Mouse (Mus musculus) forebrain, embryonic 13.5 days (tissue): ENCODE data around the gene Bbs5. TPM values are rescaled to one million over a fixed set of nuclear protein-coding genes. Genes with fewer than 3 reads are reported as not detected.

Source experiments
- ATAC-seq: fragments of 200-750 bp; cut with Nextera tagmentation; 2 replicates; pipeline ENCODE4 v1.8.0; 2017
- H3K27ac ChIP-seq: fragments of 300-500 bp; sonication (generic); 2 replicates; pipeline ENCODE4 v1.5.1; 2015; ENCODE audit warnings: inconsistent platforms, mild to moderate bottlenecking, moderate library complexity
- H3K27me3 ChIP-seq: fragments of 300-500 bp; sonication (generic); 2 replicates; pipeline ENCODE4 v1.6.1; 2015; ENCODE audit warnings: mild to moderate bottlenecking, inconsistent platforms
- H3K36me3 ChIP-seq: fragments of 300-500 bp; sonication (generic); 2 replicates; pipeline ENCODE4 v1.6.1; 2015; ENCODE audit warnings: mild to moderate bottlenecking, inconsistent platforms; ENCODE audit not compliant: poor library complexity, severe bottlenecking
- H3K4me1 ChIP-seq: fragments of 300-500 bp; sonication (generic); 2 replicates; pipeline ENCODE4 v1.6.1; 2015; ENCODE audit warnings: inconsistent platforms
- H3K4me2 ChIP-seq: fragments of 300-500 bp; sonication (generic); 2 replicates; pipeline ENCODE4 v1.6.1; 2015; ENCODE audit warnings: inconsistent platforms, mild to moderate bottlenecking, moderate library complexity
- H3K4me3 ChIP-seq: fragments of 300-500 bp; sonication (generic); 2 replicates; pipeline ENCODE4 v1.5.1; 2015; ENCODE audit warnings: mild to moderate bottlenecking, inconsistent platforms
- H3K9ac ChIP-seq: fragments of 300-500 bp; sonication (generic); 2 replicates; pipeline ENCODE4 v1.6.1; 2015; ENCODE audit warnings: mild to moderate bottlenecking, inconsistent platforms
- H3K9me3 ChIP-seq: fragments of 300-500 bp; sonication (generic); replicated peaks from 2 replicates; pipeline ENCODE4 v1.6.1; 2016; ENCODE audit warnings: inconsistent platforms
- WGBS: fragments of 180-500 bp; shearing (Covaris S2); methylation state at CpG from one replicate; pipeline ENCODE4 v1.1.7; 2015; 5-methylcytosine and 5-hydroxymethylcytosine counted together
- polyA plus RNA-seq: library from polyadenylated mRNA; unstranded; fragments of >200 nt; fragmentation: Nextera tagmentation; extraction: Ambion mirVana; gene quantifications from 2 replicates; pipeline ENCODE4 v1.2.1, GENCODE M21; 2015

The Bbs5 gene
- 16.6 and 20.0 TPM in 2 replicates for polyA plus RNA-seq

GRCm38 (mm10) chr2:69646726-69647490, at the start of gene Bbs5:
Bbs5 (plus strand) TSS chr2:69647171.
- Histone ChIP-seq H3K9ac (peak within 1 kb of the TSS; percentile 82), H3K4me3 (peak within 1 kb of the TSS; percentile 79), H3K27ac (0 out of 2 replicates have a peak within 1 kb of the TSS, but pooled peaks have one; percentile 19), H3K36me3 (no peaks in the 10 kb centered on the region), H3K27me3 (no peaks in the 10 kb centered on the region), H3K4me1 (peaks cover 10% of the 10 kb centered on the region), H3K9me3 (no peaks in the 10 kb centered on the region), H3K4me2 (peak within 1 kb of the TSS; percentile 73)
- 3% methylated on average over 43 of the region's 43 CpGs for WGBS
- ATAC-seq: peak; percentile 97

DNA sequence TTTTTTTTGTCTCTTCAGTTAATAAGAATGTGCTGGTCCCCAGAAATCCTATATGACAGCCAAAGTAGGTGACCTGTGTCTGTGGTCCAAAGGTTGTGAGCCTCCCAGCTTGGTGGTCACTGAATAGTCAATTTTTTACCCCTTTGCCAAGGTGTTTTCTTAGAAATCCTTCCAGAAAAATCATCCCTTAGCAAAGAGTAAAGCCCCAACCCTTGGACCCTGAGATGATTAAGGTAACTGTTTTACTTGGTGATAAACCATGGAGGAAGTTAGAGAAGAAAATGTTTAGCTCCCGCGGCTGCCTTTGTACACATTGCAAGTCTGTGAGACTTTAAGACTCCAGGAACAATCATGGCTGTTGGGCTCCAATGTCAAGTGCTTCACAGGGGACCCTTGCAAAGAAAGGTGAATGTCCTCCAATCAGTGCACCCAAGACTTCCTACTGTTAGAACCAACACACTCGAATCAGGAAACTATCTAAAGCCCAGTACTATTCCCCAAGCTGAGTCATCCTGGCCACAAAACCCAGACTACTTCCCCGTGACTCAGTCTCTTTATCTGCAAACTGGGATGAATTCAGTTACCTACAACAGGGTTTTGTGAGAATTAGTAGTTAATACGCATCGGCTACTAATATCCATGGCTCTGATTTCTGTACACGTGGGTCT, 43.1 kb upstream of the Bbs5 start:
- Histone ChIP-seq H3K27me3 (no peaks in the 10 kb centered on the region), H3K27ac (no peak overlapping the region), H3K4me1 (no peaks in the 10 kb centered on the region), H3K4me2 (no peak overlapping the region), H3K9me3 (no peaks in the 10 kb centered on the region), H3K9ac (no peak overlapping the region), H3K4me3 (no peak overlapping the region), H3K36me3 (no peaks in the 10 kb centered on the region)
- 92% methylated on average over 7 of the region's 7 CpGs for WGBS
- ATAC-seq: no peak

- Histone ChIP-seq H3K27ac (no peak overlapping the region), H3K4me3 (no peak overlapping the region), H3K36me3 (no peaks in the 10 kb centered on the region), H3K4me2 (no peak overlapping the region), H3K9ac (no peak overlapping the region), H3K9me3 (no peaks in the 10 kb centered on the region), H3K4me1 (no peaks in the 10 kb centered on the region), H3K27me3 (no peaks in the 10 kb centered on the region)
- ATAC-seq: no peak
- 89% methylated on average over 3 of the region's 3 CpGs for WGBS
These were observed 40.4 kb upstream of the Bbs5 start for GRCm38 (mm10) chr2:69606621-69607020.

DNA sequence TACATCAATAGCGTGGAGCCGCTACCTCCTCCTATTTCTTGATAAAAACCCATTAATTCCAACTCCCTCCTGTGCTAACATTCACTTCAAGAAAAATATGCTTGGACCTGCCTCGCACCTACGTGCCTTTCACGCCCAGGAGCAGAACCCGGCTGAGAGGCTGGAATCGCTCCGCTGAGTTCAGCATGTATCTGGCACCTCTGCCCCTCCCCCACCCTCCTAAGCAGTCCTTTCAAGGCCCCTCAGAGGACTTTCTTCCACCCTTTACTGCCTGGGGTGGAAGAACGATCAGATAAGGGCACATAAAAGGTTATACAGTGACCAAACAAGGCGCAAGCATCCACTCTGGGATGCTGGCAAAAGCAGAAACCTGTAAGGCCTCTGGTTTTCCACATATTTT, 34.7 kb upstream of the Bbs5 start:
- WGBS: 13% methylated on average over 10 of the region's 10 CpGs
- H3K4me3 ChIP-seq: no peak overlapping the region
- H3K27me3 ChIP-seq: no peaks in the 10 kb centered on the region; the same call in 1 of the 2 replicates
- no peaks in the 10 kb centered on the region for H3K36me3 ChIP-seq
- peaks cover 4% of the 10 kb centered on the region; the same call in 1 of the 2 replicates for H3K4me1 ChIP-seq
- H3K9me3 ChIP-seq: no peaks in the 10 kb centered on the region
- H3K9ac ChIP-seq: no peak overlapping the region
- no peak overlapping the region for H3K27ac ChIP-seq
- no peak for ATAC-seq
- peak overlapping the region; percentile 16; the same call in 1 of the 2 replicates for H3K4me2 ChIP-seq

DNA sequence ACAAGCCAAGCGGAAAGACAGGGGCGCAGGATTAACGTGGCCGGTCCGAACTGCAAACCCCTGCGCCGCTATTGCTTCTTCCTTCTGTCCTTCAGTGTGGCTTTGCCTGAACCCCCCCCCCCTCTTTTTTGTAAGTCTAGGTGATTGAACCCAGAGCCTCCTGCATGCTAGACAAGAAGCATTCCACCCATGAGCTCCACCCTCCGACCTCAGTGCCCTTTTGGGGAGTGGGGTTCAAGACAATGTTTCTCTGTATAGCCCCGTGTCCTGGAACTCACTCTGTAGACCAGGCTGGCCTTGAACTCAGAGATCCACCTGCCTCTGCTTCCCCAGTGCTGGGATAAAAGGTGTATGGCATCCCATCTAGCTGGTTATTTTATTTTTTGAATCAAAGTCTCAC, 34.3 kb upstream of the Bbs5 start:
- H3K4me1 ChIP-seq: peaks cover 4% of the 10 kb centered on the region; the same call in 1 of the 2 replicates
- no peak overlapping the region for H3K9ac ChIP-seq
- no peaks in the 10 kb centered on the region for H3K9me3 ChIP-seq
- H3K4me3 ChIP-seq: no peak overlapping the region
- WGBS: 35% methylated on average over 9 of the region's 9 CpGs
- H3K27me3 ChIP-seq: no peaks in the 10 kb centered on the region; the same call in 1 of the 2 replicates
- H3K36me3 ChIP-seq: no peaks in the 10 kb centered on the region
- H3K27ac ChIP-seq: no peak overlapping the region
- no peak for ATAC-seq
- no peak overlapping the region for H3K4me2 ChIP-seq

GRCm38 (mm10) chr2:69613237-69613636, 33.7 kb upstream of the Bbs5 start:
- Histone ChIP-seq H3K27ac (no peak overlapping the region), H3K9me3 (no peaks in the 10 kb centered on the region), H3K9ac (no peak overlapping the region), H3K4me1 (peaks cover 4% of the 10 kb centered on the region; the same call in 1 of the 2 replicates), H3K36me3 (no peaks in the 10 kb centered on the region), H3K27me3 (no peaks in the 10 kb centered on the region; the same call in 1 of the 2 replicates), H3K4me2 (no peak overlapping the region), H3K4me3 (no peak overlapping the region)
- 83% methylated on average over 4 of the region's 4 CpGs for WGBS
- ATAC-seq: no peak

DNA sequence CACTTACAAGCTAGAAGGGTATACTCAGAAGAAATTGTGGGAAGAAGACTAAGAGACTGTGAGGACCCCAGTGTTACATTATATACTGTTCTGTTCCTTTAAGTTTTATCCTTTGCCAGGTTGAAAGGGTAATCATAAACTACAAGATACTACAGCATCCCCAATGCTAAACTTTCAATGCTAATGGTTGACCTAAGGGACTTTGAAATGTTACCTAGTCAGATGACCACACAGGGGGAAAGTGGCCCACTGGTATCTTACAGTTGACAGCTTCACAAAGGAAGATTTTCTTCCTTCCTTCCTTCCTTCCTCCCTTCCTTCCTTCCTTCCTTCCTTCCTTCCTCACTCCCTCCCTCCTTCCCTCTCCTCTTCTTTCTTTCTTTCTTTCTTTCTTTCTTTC, 28.6 kb upstream of the Bbs5 start:
- Histone ChIP-seq H3K4me3 (no peak overlapping the region), H3K9me3 (no peaks in the 10 kb centered on the region), H3K27ac (no peak overlapping the region), H3K36me3 (no peaks in the 10 kb centered on the region), H3K4me1 (no peaks in the 10 kb centered on the region), H3K27me3 (no peaks in the 10 kb centered on the region), H3K9ac (no peak overlapping the region), H3K4me2 (no peak overlapping the region)
- no peak for ATAC-seq

DNA sequence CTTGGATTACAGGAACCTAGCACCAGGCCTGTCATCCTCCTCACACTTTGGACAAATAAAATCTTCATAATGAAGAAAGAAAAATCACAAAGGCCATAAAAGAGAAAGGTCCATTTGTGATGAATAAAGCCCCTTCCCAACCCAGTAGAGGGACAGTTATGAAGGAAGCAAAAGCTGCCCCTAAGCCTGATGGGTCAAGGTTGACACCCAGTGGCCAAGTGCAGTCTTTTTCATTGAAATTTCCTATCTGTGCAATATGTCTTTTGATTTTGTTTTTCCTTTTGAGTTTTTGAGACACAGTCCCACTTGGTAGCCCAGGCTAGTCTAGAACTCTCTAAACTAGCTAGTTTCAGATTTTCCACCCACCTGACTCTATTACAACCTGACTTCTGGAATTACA, 27.7 kb upstream of the Bbs5 start:
- no peaks in the 10 kb centered on the region for H3K27me3 ChIP-seq
- no peak for ATAC-seq
- no peak overlapping the region for H3K4me3 ChIP-seq
- no peaks in the 10 kb centered on the region for H3K36me3 ChIP-seq
- H3K4me2 ChIP-seq: no peak overlapping the region
- no peaks in the 10 kb centered on the region for H3K9me3 ChIP-seq
- H3K4me1 ChIP-seq: no peaks in the 10 kb centered on the region
- H3K27ac ChIP-seq: no peak overlapping the region
- no peak overlapping the region for H3K9ac ChIP-seq

- no peaks in the 10 kb centered on the region for H3K36me3 ChIP-seq
- H3K4me3 ChIP-seq: no peak overlapping the region
- H3K9me3 ChIP-seq: no peaks in the 10 kb centered on the region
- H3K4me2 ChIP-seq: no peak overlapping the region
- H3K4me1 ChIP-seq: no peaks in the 10 kb centered on the region
- WGBS: 68% methylated on average over 17 of the region's 17 CpGs
- H3K27ac ChIP-seq: no peak overlapping the region
- H3K27me3 ChIP-seq: no peaks in the 10 kb centered on the region
- ATAC-seq: no peak
- H3K9ac ChIP-seq: no peak overlapping the region
These were observed 17.8 kb upstream of the Bbs5 start for GRCm38 (mm10) chr2:69629215-69629614.

GRCm38 (mm10) chr2:69629914-69630313, 17.1 kb upstream of the Bbs5 start:
- Histone ChIP-seq H3K9me3 (no peaks in the 10 kb centered on the region), H3K9ac (no peak overlapping the region), H3K27me3 (no peaks in the 10 kb centered on the region), H3K36me3 (no peaks in the 10 kb centered on the region), H3K27ac (no peak overlapping the region), H3K4me3 (no peak overlapping the region), H3K4me2 (no peak overlapping the region), H3K4me1 (no peaks in the 10 kb centered on the region)
- WGBS: 94% methylated on average over 6 of the region's 6 CpGs
- no peak for ATAC-seq

GRCm38 (mm10) chr2:69630792-69631191, 16.2 kb upstream of the Bbs5 start:
- Histone ChIP-seq H3K4me3 (no peak overlapping the region), H3K4me2 (no peak overlapping the region), H3K36me3 (no peaks in the 10 kb centered on the region), H3K27ac (no peak overlapping the region), H3K4me1 (no peaks in the 10 kb centered on the region), H3K9ac (no peak overlapping the region), H3K9me3 (no peaks in the 10 kb centered on the region), H3K27me3 (no peaks in the 10 kb centered on the region)
- 96% methylated on average over 5 of the region's 5 CpGs for WGBS
- ATAC-seq: no peak

DNA sequence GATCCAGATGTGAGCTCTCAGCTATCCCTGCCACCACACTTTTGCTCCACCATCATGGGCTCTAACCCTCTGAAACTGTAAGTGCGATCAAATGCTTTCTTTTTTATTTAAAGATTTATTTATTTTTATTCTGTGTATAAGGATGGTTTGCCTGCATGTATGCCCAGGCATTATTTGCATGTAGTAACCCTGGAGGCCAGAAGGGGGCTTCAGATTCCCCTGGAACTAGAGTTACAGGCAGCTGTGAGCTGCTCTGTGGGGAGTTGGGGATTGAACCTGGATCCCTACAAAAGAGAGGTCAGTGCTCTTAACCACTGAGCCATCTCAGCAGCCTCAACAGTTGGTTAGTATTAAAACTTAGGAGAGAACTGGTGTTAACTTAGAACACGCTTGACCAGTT, 15.5 kb upstream of the Bbs5 start:
- no peaks in the 10 kb centered on the region for H3K9me3 ChIP-seq
- no peaks in the 10 kb centered on the region for H3K4me1 ChIP-seq
- no peaks in the 10 kb centered on the region for H3K36me3 ChIP-seq
- H3K27ac ChIP-seq: no peak overlapping the region
- H3K4me2 ChIP-seq: no peak overlapping the region
- ATAC-seq: no peak
- no peak overlapping the region for H3K4me3 ChIP-seq
- no peaks in the 10 kb centered on the region for H3K27me3 ChIP-seq
- no peak overlapping the region for H3K9ac ChIP-seq
- 83% methylated on average over 2 of the region's 2 CpGs for WGBS
